Mouse (Mus musculus) olfactory bulb, adult 2 months (tissue): ENCODE results near the gene Lipc.

ENCODE experiments used
- CTCF ChIP-seq: fragments of 200-500 bp; IDR thresholded peaks from 2 replicates; pipeline ENCODE4 v1.5.1; 2012; ENCODE audit warnings: low read depth, mild to moderate bottlenecking, low read length, moderate library complexity; ENCODE audit not compliant: insufficient read depth
- POLR2A ChIP-seq: fragments of 200-500 bp; IDR thresholded peaks from 2 replicates; pipeline ENCODE4 v1.6.1; 2012; ENCODE audit warnings: mild to moderate bottlenecking, low read depth, low read length, moderate library complexity; ENCODE audit not compliant: insufficient read depth

GRCm38 (mm10) chr9:70930641-70931020 lies 21.4 kb downstream of the Lipc start:
- no peak for TF ChIP-seq CTCF
- TF ChIP-seq POLR2A = no peak
